Mouse (Mus musculus): ENCODE data around the gene Acpp.

Acpp gene

DNA sequence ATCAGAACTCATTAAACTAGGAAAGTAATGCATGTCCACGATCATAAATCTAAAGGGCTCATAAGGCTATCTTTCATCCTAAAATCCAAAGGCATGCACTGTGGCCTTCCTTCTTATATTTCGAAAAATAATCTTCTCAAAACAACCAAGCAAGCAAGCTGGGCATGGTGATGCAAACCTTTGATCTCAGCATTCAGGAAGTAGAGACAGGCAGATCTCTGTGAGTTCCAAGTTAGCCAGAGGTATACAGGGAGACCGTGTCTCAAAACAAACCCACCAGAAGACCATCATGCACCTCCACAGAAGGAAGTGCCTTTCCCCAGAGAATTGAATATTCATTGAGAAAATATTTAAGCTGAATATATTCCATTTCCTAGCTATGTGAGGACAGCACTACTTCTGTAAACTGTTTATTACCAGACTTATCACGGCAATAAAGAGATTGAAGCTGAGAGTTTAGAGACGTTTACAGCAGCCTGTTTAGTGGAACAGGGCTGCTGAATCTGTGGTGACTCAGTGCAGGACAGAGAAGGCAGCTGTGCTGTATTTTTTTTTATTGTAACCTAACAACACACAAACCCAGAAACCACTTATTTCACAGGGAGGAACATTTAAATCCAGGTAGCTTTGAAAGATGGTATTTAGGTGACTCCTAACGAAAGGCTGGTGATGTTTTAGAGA lies 90.1 kb downstream of the Acpp start:
- DNase-seq, result no peak

DNA sequence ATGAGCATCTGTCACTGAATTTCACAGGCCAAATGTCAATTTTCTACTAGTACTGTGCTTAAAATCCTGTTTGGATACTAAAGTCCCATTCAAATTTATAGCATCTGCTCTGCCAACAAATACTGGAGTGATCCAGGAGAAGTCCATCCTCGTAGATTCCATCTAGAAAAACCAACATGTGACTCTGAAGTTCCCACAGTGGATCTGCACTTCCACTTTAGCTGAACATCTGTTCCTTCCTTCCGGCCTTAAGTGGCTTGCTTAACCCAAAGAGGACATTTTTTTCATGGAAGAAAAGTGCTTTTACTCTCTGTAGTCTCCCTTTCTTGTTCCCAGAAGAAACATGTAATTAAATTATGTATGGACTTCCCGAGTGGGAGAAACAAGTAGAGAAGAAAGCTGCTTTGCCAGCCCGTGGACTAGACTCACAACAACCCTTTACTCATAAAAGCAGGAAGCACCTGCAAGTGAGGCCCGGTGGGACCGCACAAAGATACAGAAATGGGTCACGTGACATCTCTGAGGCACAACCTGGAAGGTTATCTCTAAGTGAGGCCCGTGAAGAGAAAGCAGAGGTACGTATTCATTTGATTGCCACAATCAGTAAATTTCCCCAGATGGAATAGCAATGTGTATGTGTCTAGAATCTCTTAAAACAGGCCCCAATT lies 93.6 kb downstream of the Acpp start:
- DNase-seq, result no peak

GRCm38 (mm10) chr9:104240146-104240545 lies 97.4 kb downstream of the Acpp start:
- DNase-seq, result no peak

GRCm38 (mm10) chr9:104239076-104239475 lies 98.5 kb downstream of the Acpp start:
- DNase-seq, result no peak
